Mouse (Mus musculus) retina, postnatal 7 days (tissue): ENCODE measurements around the gene Gm20388.
A peak's percentile ranks its signal among the peaks of the same experiment; 100 is the strongest.
"Not testable (repeated sequence)": the region's sequence is repeated elsewhere in the genome, so short reads cannot be mapped to it uniquely, and the experiment has no call there.

ENCODE experiments used
- DNase-seq: peaks from one replicate; pipeline ENCODE4 v3.0.0-alpha.2; 2012; ENCODE audit warnings: low read depth, low spot score

The Gm20388 gene

GRCm38 (mm10) chr8:123252925-123253324, 3342.3 kb downstream of the Gm20388 start:
- DNase-seq: no peak

GRCm38 (mm10) chr8:123253451-123254098, 3342.9 kb downstream of the Gm20388 start:
- DNase-seq: no peak

- peak; percentile 73 for DNase-seq
Measured at GRCm38 (mm10) chr8:123254099-123254885, 3343.7 kb downstream of the Gm20388 start, which contains the start of the genes Zfp276 and Vps9d1. Gene Zfp276 (plus strand): TSS chr8:123254195. Gene Vps9d1 (minus strand): TSS chr8:123254348.

- DNase-seq: no peak
Measured at GRCm38 (mm10) chr8:123255170-123255569, 3344.5 kb downstream of the Gm20388 start.

- no peak for DNase-seq
Measured at GRCm38 (mm10) chr8:123257114-123257513, 3346.5 kb downstream of the Gm20388 start.

GRCm38 (mm10) chr8:123257593-123257992, 3347.0 kb downstream of the Gm20388 start:
- not testable (repeated sequence) for DNase-seq

- DNase-seq: no peak
Measured at GRCm38 (mm10) chr8:123267926-123268656, 3357.4 kb downstream of the Gm20388 start.

- no peak for DNase-seq
Measured at GRCm38 (mm10) chr8:123271147-123271546, 3360.5 kb downstream of the Gm20388 start.

GRCm38 (mm10) chr8:123271901-123272300, 3361.3 kb downstream of the Gm20388 start:
- no peak for DNase-seq

GRCm38 (mm10) chr8:123274447-123274846, 3363.8 kb downstream of the Gm20388 start:
- DNase-seq: no peak

- no peak for DNase-seq
Measured at GRCm38 (mm10) chr8:123275096-123275495, 3364.5 kb downstream of the Gm20388 start.

- no peak for DNase-seq
Measured at GRCm38 (mm10) chr8:123278445-123278844, 3367.8 kb downstream of the Gm20388 start.

- DNase-seq: no peak
Measured at GRCm38 (mm10) chr8:123279828-123280227, 3369.2 kb downstream of the Gm20388 start.

GRCm38 (mm10) chr8:123280302-123281094, 3369.9 kb downstream of the Gm20388 start:
- DNase-seq: no peak

- not testable (repeated sequence) for DNase-seq
Measured at GRCm38 (mm10) chr8:123282994-123283393, 3372.4 kb downstream of the Gm20388 start.

GRCm38 (mm10) chr8:123283991-123284390, 3373.3 kb downstream of the Gm20388 start:
- no peak for DNase-seq

GRCm38 (mm10) chr8:123284493-123284892, 3373.9 kb downstream of the Gm20388 start:
- no peak for DNase-seq

- DNase-seq: no peak
Measured at GRCm38 (mm10) chr8:123287362-123287761, 3376.7 kb downstream of the Gm20388 start.

GRCm38 (mm10) chr8:123290166-123290565, 3379.5 kb downstream of the Gm20388 start:
- peak; percentile 33 for DNase-seq

GRCm38 (mm10) chr8:123290679-123291078, 3380.0 kb downstream of the Gm20388 start:
- no peak for DNase-seq

GRCm38 (mm10) chr8:123291716-123292115, 3381.1 kb downstream of the Gm20388 start:
- no peak for DNase-seq
